Mouse (Mus musculus): ENCODE results near the gene Parg.
"Not testable (repeated sequence)": the region's sequence is repeated elsewhere in the genome, so short reads cannot be mapped to it uniquely, and the experiment has no call there.

Gene Parg

GRCm38 (mm10) chr14:32201791-32202451 is at the start of gene Parg, which contains the start of gene Timm23:
Parg (plus strand) TSS chr14:32201949.
Timm23 (minus strand) TSS chr14:32201898.
- DNase-seq (ENCODE audit: low spot score in 2 of 2), result peak; percentile 82 to 85

GRCm38 (mm10) chr14:32152243-32152965 is 49.3 kb upstream of the Parg start:
- DNase-seq (ENCODE audit: low spot score in 2 of 2), result no peak

GRCm38 (mm10) chr14:32153156-32153555 is 48.6 kb upstream of the Parg start:
- no peak for DNase-seq (ENCODE audit: low spot score in 2 of 2)

GRCm38 (mm10) chr14:32154758-32155157 is 47.0 kb upstream of the Parg start:
- DNase-seq (ENCODE audit: low spot score in 2 of 2), result no peak

- DNase-seq (ENCODE audit: low spot score in 2 of 2), result peak; percentile 40 to 53
Measured at GRCm38 (mm10) chr14:32159150-32159670, 42.5 kb upstream of the Parg start.

GRCm38 (mm10) chr14:32159690-32160246 is 42.0 kb upstream of the Parg start, which contains the start of gene Ncoa4:
Ncoa4 (plus strand) TSS chr14:32159865.
- peak; percentile 97 to 98 for DNase-seq (ENCODE audit: low spot score in 2 of 2)

GRCm38 (mm10) chr14:32160563-32160962 is 41.2 kb upstream of the Parg start:
- no peak for DNase-seq (ENCODE audit: low spot score in 2 of 2)

- DNase-seq (ENCODE audit: low spot score in 2 of 2), result no peak
Measured at GRCm38 (mm10) chr14:32161090-32161885, 40.5 kb upstream of the Parg start.

- no peak for DNase-seq (ENCODE audit: low spot score in 2 of 2)
Measured at GRCm38 (mm10) chr14:32162231-32162630, 39.5 kb upstream of the Parg start.

- no peak for DNase-seq (ENCODE audit: low spot score in 2 of 2)
Measured at GRCm38 (mm10) chr14:32163203-32163888, 38.4 kb upstream of the Parg start.

GRCm38 (mm10) chr14:32164173-32165051 is 37.3 kb upstream of the Parg start:
- no peak for DNase-seq (ENCODE audit: low spot score in 2 of 2)

GRCm38 (mm10) chr14:32165278-32166061 is 36.3 kb upstream of the Parg start:
- peak; percentile 85 to 88 for DNase-seq (ENCODE audit: low spot score in 2 of 2)

- DNase-seq (ENCODE audit: low spot score in 2 of 2), result no peak
Measured at GRCm38 (mm10) chr14:32166062-32166441, 35.7 kb upstream of the Parg start.

- no peak for DNase-seq (ENCODE audit: low spot score in 2 of 2)
Measured at GRCm38 (mm10) chr14:32166840-32167239, 34.9 kb upstream of the Parg start.

GRCm38 (mm10) chr14:32167326-32167725 is 34.4 kb upstream of the Parg start:
- no peak for DNase-seq (ENCODE audit: low spot score in 2 of 2)

GRCm38 (mm10) chr14:32168653-32169231 is 33.0 kb upstream of the Parg start:
- DNase-seq (ENCODE audit: low spot score in 2 of 2), result peak; percentile 51 to 77

- no peak for DNase-seq (ENCODE audit: low spot score in 2 of 2)
Measured at GRCm38 (mm10) chr14:32170137-32170536, 31.6 kb upstream of the Parg start.

- no peak for DNase-seq (ENCODE audit: low spot score in 2 of 2)
Measured at GRCm38 (mm10) chr14:32175310-32175709, 26.4 kb upstream of the Parg start.

GRCm38 (mm10) chr14:32176590-32176989 is 25.2 kb upstream of the Parg start:
- DNase-seq (ENCODE audit: low spot score in 2 of 2), result not testable (repeated sequence)
